Mouse (Mus musculus): ENCODE data around the gene Ppcdc.
"Not testable (repeated sequence)": the region's sequence is repeated elsewhere in the genome, so short reads cannot be mapped to it uniquely, and the experiment has no call there.

The Ppcdc gene

GRCm38 (mm10) chr9:57431202-57431601, 8.7 kb downstream of the Ppcdc start:
- no peak for DNase-seq (ENCODE audit: extremely low read depth, low read depth)

DNA sequence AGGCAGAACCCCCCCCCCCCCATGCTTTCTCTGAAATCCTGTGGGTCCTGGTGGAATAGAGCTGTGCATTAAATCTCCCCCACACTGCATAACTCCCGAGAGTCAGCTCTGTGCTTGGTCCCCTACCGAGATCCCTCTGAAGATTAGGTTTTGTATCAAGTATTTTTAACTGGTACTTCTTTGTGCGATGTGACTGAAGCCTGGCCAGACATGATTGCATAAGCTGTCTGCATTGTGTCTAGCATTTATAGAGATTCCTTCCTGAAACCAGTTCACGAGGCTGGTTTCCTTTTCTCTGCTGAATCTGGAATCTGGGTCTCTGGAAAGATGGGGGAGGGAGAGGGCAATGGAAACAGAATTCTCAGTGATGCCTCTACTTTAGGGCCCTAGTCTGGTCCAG, 11.5 kb downstream of the Ppcdc start:
- DNase-seq (ENCODE audit: extremely low read depth, low read depth) = no peak

GRCm38 (mm10) chr9:57427937-57428336, 12.0 kb downstream of the Ppcdc start:
- no peak for DNase-seq (ENCODE audit: extremely low read depth, low read depth)

DNA sequence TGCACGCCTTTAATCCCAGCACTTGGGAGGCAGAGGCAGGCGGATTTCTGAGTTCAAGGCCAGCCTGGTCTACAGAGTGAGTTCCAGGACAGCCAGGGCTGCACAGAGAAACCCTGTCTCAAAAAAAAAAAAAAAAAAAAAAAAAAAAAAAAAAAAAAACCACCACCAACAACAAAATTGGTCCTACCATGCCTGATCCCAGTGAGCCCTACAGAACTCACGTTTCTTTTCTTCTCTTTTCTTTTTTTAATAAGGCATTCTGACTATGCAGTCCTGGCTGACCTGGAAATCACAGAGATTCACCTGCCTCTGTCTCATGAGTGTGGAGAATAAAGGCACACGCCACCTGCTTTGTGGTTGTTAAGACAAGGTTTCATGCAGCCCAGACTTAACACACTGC, 12.8 kb downstream of the Ppcdc start:
- DNase-seq (ENCODE audit: extremely low read depth, low read depth) = not testable (repeated sequence)

GRCm38 (mm10) chr9:57425116-57425515, 14.8 kb downstream of the Ppcdc start:
- no peak for DNase-seq (ENCODE audit: extremely low read depth, low read depth)

DNA sequence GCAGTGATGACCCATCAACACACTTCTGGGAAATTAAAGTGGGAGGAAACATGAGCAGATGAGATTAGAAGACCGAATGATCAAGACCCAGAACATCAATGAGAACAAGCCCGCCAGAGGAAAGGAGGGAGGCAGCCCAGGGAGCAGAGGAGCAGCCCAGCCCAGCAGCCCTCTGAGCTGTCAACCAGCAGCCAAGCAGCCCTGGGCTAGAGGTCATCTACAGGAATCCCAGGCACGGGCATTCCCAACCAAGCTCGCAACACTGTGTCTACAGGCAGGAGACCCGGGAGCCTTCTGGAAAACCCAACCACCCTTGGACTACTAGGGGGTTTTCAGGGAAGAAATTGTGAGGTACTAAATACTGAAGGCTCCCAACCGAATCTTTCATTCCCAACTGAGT, 15.9 kb downstream of the Ppcdc start:
- no peak for DNase-seq (ENCODE audit: extremely low read depth, low read depth)

DNA sequence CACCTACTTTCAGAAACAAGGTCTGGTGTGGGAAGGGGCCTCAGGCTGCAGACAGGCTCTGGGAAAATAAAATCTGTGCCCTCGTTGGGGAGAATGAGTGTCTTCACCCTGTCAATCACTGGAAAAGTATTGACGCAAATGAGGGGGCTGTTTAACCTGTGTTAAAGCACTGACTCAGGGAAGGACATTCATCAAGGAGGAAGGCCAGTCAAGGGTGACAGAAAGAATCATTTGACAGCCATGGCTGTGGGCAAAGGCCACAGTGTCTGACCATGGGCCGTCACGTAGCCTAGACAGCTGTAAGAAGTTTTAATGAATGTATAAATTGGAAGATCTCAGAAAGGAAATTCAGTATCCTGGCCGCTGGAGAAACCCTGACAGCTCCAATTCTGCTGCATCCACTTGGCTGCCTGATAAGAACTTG, 18.2 kb downstream of the Ppcdc start:
- no peak for DNase-seq (ENCODE audit: extremely low read depth, low read depth)

DNA sequence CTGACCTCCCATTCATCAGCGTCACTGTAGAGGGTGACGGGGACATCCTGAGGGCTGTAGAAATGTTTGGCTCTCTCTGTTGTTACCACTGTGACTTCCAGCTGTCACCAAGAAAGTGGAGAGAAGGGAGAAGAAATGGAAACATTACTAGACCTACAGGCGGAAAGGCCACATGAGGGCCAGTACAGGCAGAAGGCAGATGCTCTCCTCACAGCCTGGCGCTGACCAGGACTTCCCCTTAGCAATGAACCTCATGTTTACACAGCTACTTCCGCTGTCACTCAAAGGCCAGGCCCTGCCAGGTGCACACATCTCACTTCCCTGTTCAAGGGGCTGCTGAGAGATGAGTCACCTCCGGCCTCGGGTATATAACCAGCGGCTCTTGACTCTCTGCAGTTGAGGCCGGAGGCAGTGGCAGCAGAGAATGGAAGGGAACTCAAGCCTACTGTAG, 18.8 kb downstream of the Ppcdc start:
- DNase-seq (ENCODE audit: extremely low read depth, low read depth) = peak; percentile 96

- DNase-seq (ENCODE audit: extremely low read depth, low read depth) = peak; percentile 90
Measured at GRCm38 (mm10) chr9:57420321-57421120, 19.4 kb downstream of the Ppcdc start.

- DNase-seq (ENCODE audit: extremely low read depth, low read depth) = no peak
Measured at GRCm38 (mm10) chr9:57419521-57420267, 20.2 kb downstream of the Ppcdc start.

DNA sequence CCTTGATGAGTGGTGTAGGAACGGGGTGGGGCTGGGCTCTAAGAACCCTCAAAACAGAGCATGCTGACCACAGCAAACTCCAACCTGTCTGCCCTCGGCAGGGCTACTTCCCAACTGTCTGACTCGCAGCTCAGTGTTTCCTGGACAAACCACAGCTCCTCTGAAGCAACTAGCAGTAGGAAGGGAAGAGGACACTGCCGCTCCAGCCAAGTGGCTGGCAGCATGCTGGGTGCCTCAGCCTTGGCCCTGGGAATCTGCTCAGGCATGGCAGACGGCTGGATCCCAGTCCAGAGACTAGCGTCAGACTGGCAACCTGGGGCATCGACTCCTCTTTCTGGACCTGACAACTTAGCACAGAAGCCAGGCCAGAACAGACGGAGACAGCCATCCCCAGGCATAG, 22.6 kb downstream of the Ppcdc start:
- no peak for DNase-seq (ENCODE audit: extremely low read depth, low read depth)

GRCm38 (mm10) chr9:57407120-57407905, 32.6 kb downstream of the Ppcdc start:
- DNase-seq (ENCODE audit: extremely low read depth, low read depth) = no peak

DNA sequence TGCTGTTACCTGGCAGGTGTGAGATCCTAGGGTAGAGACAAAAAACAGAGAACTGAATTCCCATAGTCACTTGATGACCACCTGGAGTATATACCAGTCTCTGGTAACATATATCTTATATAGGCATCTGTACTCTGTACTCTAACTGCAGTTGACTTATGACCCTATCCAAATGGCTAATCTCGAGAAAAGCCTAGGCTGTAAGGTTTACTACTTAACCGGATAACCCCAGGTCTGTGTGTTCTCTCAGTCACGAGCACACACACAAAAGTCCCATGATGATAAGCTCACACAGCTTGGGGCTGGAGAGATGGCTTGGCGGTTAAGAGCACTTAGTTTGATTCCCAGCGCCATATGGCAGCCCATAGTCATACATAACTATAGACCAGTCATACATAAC, 33.5 kb downstream of the Ppcdc start:
- DNase-seq (ENCODE audit: extremely low read depth, low read depth) = no peak

- no peak for DNase-seq (ENCODE audit: extremely low read depth, low read depth)
Measured at GRCm38 (mm10) chr9:57404036-57404435, 35.9 kb downstream of the Ppcdc start.

DNA sequence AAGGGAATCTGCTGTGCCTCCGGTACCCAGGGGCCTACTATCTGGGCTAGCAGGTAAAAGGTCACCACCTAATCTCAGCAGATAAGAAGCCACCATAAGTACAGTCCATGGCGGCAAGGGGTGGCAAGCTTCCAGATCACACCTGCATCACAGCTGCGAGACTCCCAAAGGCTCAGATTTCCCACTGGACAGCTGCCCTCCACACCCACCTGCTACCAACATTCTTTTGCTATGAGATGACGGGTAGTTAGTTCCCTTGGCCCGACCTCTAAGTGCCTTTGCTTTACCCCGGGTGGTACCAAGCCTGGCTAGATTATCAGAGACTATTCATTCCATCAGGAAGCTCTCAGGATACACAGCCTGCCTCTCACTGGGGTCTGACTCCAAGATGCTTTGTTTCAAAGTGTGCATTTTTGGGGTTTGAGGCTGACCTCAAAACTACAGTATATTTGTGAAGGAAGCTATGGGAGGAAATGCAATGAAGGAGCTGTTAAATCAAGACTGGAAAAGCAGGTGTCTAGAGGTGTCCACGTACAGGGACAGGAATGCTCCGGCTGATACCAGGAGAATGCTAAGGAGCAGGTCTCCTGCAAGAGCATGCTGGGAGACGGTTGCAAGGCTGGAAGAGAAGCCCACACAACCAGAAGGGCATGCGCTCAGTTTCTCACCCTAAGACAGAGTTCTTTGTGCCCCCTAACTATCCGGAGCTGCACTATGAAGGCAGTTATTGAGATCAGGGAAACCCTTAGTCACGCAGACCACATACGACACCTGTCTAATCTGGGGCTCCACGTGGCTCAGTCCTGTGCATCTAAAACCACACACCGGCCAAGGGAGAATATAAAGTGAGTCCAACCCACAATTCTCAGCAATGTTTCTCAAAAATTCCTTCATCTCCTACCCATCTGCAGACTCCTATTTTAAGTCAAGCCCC, 37.3 kb downstream of the Ppcdc start:
- no peak for DNase-seq (ENCODE audit: extremely low read depth, low read depth)

GRCm38 (mm10) chr9:57398773-57399172, 41.2 kb downstream of the Ppcdc start:
- DNase-seq (ENCODE audit: extremely low read depth, low read depth) = no peak

GRCm38 (mm10) chr9:57392892-57393291, 47.0 kb downstream of the Ppcdc start:
- no peak for DNase-seq (ENCODE audit: extremely low read depth, low read depth)

DNA sequence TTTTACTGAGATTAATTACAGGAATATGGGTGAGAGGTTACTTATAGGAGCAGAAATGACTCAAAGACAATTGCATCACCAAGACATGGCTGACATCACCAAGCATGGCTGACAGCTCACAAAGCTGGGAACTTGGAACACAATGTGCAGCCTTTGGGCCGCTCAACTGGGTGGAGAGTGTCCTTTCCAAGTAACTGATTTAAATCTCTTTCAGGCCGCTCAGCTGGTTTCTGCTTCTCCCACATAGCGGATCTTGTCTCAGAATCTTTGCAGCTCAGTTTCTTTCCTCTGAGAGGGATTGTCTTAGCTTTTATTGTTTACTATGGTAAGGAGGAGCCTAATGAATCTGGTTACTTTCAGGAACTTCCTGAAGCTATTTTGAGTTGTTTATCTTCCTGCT, 49.1 kb downstream of the Ppcdc start:
- DNase-seq (ENCODE audit: extremely low read depth, low read depth) = no peak

GRCm38 (mm10) chr9:57389131-57389530, 50.8 kb downstream of the Ppcdc start:
- no peak for DNase-seq (ENCODE audit: extremely low read depth, low read depth)

DNA sequence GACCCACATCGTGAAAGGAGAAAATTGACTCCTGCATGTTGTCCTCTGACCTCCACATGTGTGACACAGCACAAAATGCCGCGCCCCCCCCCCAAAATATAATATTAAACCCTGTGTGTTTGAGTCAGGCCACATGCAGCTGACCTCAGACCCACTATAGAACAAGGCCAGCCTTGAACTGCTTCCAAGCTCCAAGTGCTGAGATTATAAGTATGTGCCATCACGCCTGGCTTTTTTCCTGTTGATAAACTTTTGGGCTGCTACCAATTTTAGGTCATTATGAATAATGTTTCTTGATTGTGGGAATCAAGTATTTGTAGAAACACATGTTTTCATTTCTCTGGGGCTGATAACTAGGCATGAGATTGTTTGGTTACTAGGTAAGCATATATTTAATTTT, 53.0 kb downstream of the Ppcdc start:
- no peak for DNase-seq (ENCODE audit: extremely low read depth, low read depth)

DNA sequence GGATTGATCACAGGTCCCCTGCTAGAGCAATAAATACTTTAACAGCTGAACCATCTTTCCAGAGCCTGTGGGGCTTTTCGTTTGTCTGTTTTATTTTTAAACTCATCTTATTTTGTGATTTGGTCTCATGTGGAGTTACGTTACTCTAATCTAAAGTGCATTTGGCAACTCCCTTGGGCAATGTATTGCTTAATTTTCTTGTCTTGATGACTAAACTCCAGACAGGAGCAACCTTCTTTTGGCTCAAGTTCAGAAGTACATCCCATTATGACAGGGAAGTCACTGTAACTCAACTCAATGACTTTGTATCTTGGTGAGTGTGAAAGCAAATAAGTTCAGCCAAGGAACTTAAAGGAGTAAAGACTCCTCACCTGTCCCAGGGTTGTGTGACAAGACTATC, 55.3 kb downstream of the Ppcdc start:
- DNase-seq (ENCODE audit: extremely low read depth, low read depth) = no peak
